Mouse (Mus musculus) G1E (cell line): ENCODE measurements at regions not wholly inside any gene's neighbourhood (a gene's known extent, or its start where the extent isn't known, plus 50 kb on each side); places are given as distances from the start of the nearest gene placed in this dataset.

Experiments
- CTCF ChIP-seq: IDR thresholded peaks from 2 replicates; pipeline ENCODE4 v1.5.1; 2012; ENCODE audit warnings: low read depth, low read length, inconsistent platforms, mixed read lengths
- GATA2 ChIP-seq: IDR thresholded peaks from 2 replicates; pipeline ENCODE4 v1.6.1; 2012; ENCODE audit warnings: low read depth, low read length, inconsistent platforms, borderline replicate concordance
- POLR2AphosphoS5 ChIP-seq: IDR thresholded peaks from 2 replicates; pipeline ENCODE4 v1.6.1; 2012; ENCODE audit warnings: low read depth, low read length, inconsistent platforms; ENCODE audit not compliant: insufficient replicate concordance
- TAL1 ChIP-seq: conservative IDR thresholded peaks from 2 replicates; pipeline ENCODE4 v1.6.1; 2012; ENCODE audit warnings: low read depth, low read length, inconsistent platforms, mixed read lengths

DNA sequence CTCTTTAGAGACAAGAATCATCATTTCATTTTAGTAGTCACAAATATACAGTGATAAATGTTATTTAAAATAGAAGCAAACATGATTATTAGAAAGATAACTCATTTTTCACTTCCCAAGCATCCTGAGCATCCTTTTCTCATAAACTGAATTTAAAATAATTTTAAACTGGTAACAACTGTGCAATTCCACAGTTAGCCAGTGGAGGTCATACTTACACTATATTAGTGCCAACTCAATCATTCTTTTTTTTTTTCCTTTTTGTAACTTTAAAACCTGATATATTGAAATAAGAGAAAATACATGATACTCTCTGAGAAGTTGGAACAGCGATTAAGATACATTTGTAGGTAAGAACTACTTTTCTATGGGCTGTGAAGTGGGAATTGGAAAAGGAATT, 113.2 kb upstream of the Gm17509 start:
- no peak for TF ChIP-seq CTCF
- TF ChIP-seq POLR2AphosphoS5: no peak
- no peak for TF ChIP-seq TAL1
- TF ChIP-seq GATA2: no peak
